Mouse (Mus musculus) CH12.LX (cell line): ENCODE results near the gene Iqcd. TPM values are rescaled to one million over a fixed set of nuclear protein-coding genes. Genes with fewer than 3 reads are reported as not detected.
A peak's percentile ranks its signal among the peaks of the same experiment; 100 is the strongest.

Experiments used
- DNase-seq: peaks from one replicate; pipeline ENCODE4 v3.0.0-alpha.2; 2013; ENCODE audit errors: extremely low read depth
- H3K27ac ChIP-seq: 2 replicates; pipeline ENCODE4 v1.5.1; 2012; ENCODE audit warnings: low read depth, mild to moderate bottlenecking, control low read depth, moderate library complexity; ENCODE audit not compliant: insufficient read depth
- H3K27me3 ChIP-seq: replicated peaks from 2 replicates; pipeline ENCODE3; 2012; ENCODE audit warnings: inconsistent platforms
- H3K36me3 ChIP-seq, 2 experiments: replicated peaks in 1 of 2; 2 replicates each; pipeline versions ENCODE3 to v1.6.1; 2012; ENCODE audit warnings: inconsistent platforms in 1 of 2, low read length in 1 of 2, mild to moderate bottlenecking in 1 of 2, mixed read lengths in 1 of 2, moderate library complexity in 1 of 2; ENCODE audit not compliant: control insufficient read depth in 1 of 2, insufficient read depth in 1 of 2
- H3K4me1 ChIP-seq, 2 experiments: 2 replicates each; pipeline ENCODE4 v1.6.1; 2012; ENCODE audit warnings: inconsistent platforms in 1 of 2, moderate library complexity in 1 of 2; ENCODE audit not compliant: insufficient read depth in 2 of 2, control insufficient read depth in 1 of 2
- H3K4me2 ChIP-seq: 2 replicates; pipeline ENCODE4 v1.6.1; 2012; ENCODE audit warnings: low read depth, mild to moderate bottlenecking, control low read depth; ENCODE audit not compliant: poor library complexity, insufficient read depth, severe bottlenecking
- H3K4me3 ChIP-seq, 3 experiments: fragments of 150-350 bp in 1 of 3; sonication (generic) in 1 of 3; replicated peaks in 1 of 3; 2 replicates each; pipeline versions ENCODE3 to v1.5.1; 2011 to 2012; ENCODE audit warnings: low read depth in 2 of 3, low read length in 2 of 3, mild to moderate bottlenecking in 2 of 3, moderate library complexity in 2 of 3, control low read depth in 1 of 3, improper control_type of control experiment in 1 of 3, inconsistent platforms in 1 of 3, mixed read lengths in 1 of 3; ENCODE audit not compliant: poor library complexity in 1 of 3
- H3K79me2 ChIP-seq: replicated peaks from 2 replicates; pipeline ENCODE4 v1.6.1; 2012; ENCODE audit warnings: mild to moderate bottlenecking, moderate library complexity; ENCODE audit not compliant: control insufficient read depth, poor library complexity, insufficient read depth, severe bottlenecking; ENCODE audit errors: extremely low read depth
- H3K9ac ChIP-seq: 2 replicates; pipeline ENCODE4 v1.6.1; 2012; ENCODE audit warnings: low read depth, mild to moderate bottlenecking, control low read depth, moderate library complexity; ENCODE audit not compliant: insufficient read depth
- H3K9me3 ChIP-seq: replicated peaks from 2 replicates; pipeline ENCODE3; 2012; ENCODE audit warnings: low read length, inconsistent platforms, mixed read lengths
- CHD1 ChIP-seq: IDR thresholded peaks from 2 replicates; pipeline ENCODE4 v1.6.1; 2012; ENCODE audit warnings: low read depth, low read length, improper control_type of control experiment, inconsistent platforms
- CHD2 ChIP-seq: IDR thresholded peaks from 2 replicates; pipeline ENCODE4 v1.6.1; 2011; ENCODE audit warnings: low read length, improper control_type of control experiment
- CTCF ChIP-seq, 2 experiments: IDR thresholded peaks in 1 of 2; conservative IDR thresholded peaks in 1 of 2; 2 replicates each; pipeline ENCODE4 v1.5.1; 2011 to 2012; ENCODE audit warnings: low read depth in 2 of 2, low read length in 2 of 2, improper control_type of control experiment in 1 of 2, inconsistent platforms in 1 of 2, mild to moderate bottlenecking in 1 of 2, moderate library complexity in 1 of 2
- EP300 ChIP-seq: IDR thresholded peaks from 2 replicates; pipeline ENCODE4 v1.6.1; 2011; ENCODE audit warnings: low read length, improper control_type of control experiment
- ETS1 ChIP-seq: conservative IDR thresholded peaks from 2 replicates; pipeline ENCODE4 v1.6.1; 2012; ENCODE audit warnings: low read depth, mild to moderate bottlenecking, inconsistent platforms, low read length, improper control_type of control experiment, moderate library complexity
- GABPA ChIP-seq: IDR thresholded peaks from 2 replicates; pipeline ENCODE4 v1.6.1; 2012; ENCODE audit warnings: low read depth, low read length, improper control_type of control experiment, inconsistent platforms; ENCODE audit not compliant: insufficient replicate concordance
- IRF4 ChIP-seq: IDR thresholded peaks from 2 replicates; pipeline ENCODE4 v1.6.1; 2014; ENCODE audit warnings: low read depth, mild to moderate bottlenecking, inconsistent platforms, low read length, improper control_type of control experiment
- JUN ChIP-seq: IDR thresholded peaks from 2 replicates; pipeline ENCODE4 v1.6.1; 2011; ENCODE audit warnings: low read depth, mild to moderate bottlenecking, low read length, improper control_type of control experiment, moderate library complexity; ENCODE audit not compliant: insufficient read depth
- KAT2A ChIP-seq: IDR thresholded peaks from 2 replicates; pipeline ENCODE4 v1.6.1; 2012; ENCODE audit warnings: low read length, improper control_type of control experiment, inconsistent platforms; ENCODE audit not compliant: insufficient replicate concordance
- MAZ ChIP-seq: IDR thresholded peaks from 2 replicates; pipeline ENCODE4 v1.6.1; 2012; ENCODE audit warnings: low read depth, mild to moderate bottlenecking, inconsistent platforms, low read length, improper control_type of control experiment, moderate library complexity
- MEF2A ChIP-seq: IDR thresholded peaks from 2 replicates; pipeline ENCODE4 v1.6.1; 2014; ENCODE audit warnings: low read depth, mild to moderate bottlenecking, inconsistent platforms, low read length, improper control_type of control experiment, borderline replicate concordance
- MXI1 ChIP-seq: IDR thresholded peaks from 2 replicates; pipeline ENCODE4 v1.6.1; 2011; ENCODE audit warnings: mild to moderate bottlenecking, low read depth, low read length, improper control_type of control experiment
- NELFE ChIP-seq: IDR thresholded peaks from 2 replicates; pipeline ENCODE4 v1.6.1; 2011; ENCODE audit warnings: low read depth, low read length, improper control_type of control experiment
- NRF1 ChIP-seq: IDR thresholded peaks from 2 replicates; pipeline ENCODE4 v1.6.1; 2014; ENCODE audit warnings: low read depth, mild to moderate bottlenecking, inconsistent platforms, low read length, improper control_type of control experiment, moderate library complexity
- PAX5 ChIP-seq: IDR thresholded peaks from 2 replicates; pipeline ENCODE4 v1.6.1; 2012; ENCODE audit warnings: low read length, inconsistent platforms, mixed read lengths
- UBTF ChIP-seq: IDR thresholded peaks from 2 replicates; pipeline ENCODE4 v1.6.1; 2012; ENCODE audit warnings: low read depth, mild to moderate bottlenecking, inconsistent platforms, low read length, improper control_type of control experiment, moderate library complexity
- USF2 ChIP-seq: conservative IDR thresholded peaks from 2 replicates; pipeline ENCODE4 v1.6.1; 2011; ENCODE audit warnings: low read depth, low read length, improper control_type of control experiment
- ZKSCAN1 ChIP-seq: IDR thresholded peaks from 2 replicates; pipeline ENCODE4 v1.6.1; 2012; ENCODE audit warnings: low read depth, inconsistent platforms, low read length, improper control_type of control experiment, borderline replicate concordance
- dilution Hi-C: fragments of 300-500 bp; cut with MboI; formaldehyde crosslinking; loops from 2 replicates; pipeline ENCODE4 v1.14.3; 2020; ENCODE audit warnings: low sequenced_read_pairs; ENCODE audit not compliant: extremely low pct_unique_long_range_greater_than_20kb, extremely low pct_ligation_motif_present
- in situ Hi-C: fragments of 300-500 bp; cut with MboI; formaldehyde crosslinking; loops from 3 replicates; pipeline ENCODE4 v1.14.3; 2019; ENCODE audit warnings: low sequenced_read_pairs, low pct_ligation_motif_present, low pct_unique_long_range_greater_than_20kb, mixed read lengths
- polyA plus RNA-seq: library from polyadenylated mRNA; unstranded; fragments of >175 nt; gene quantifications from 2 replicates; pipeline ENCODE4 v1.2.1, GENCODE M21; 2012; ENCODE audit warnings: low read depth; ENCODE audit not compliant: insufficient read length
- total RNA-seq, 2 experiments: library from RNA; depleted of rRNA; stranded (reverse); fragments of 300-350 nt in 1 of 2; fragments of >200 nt in 1 of 2; gene quantifications; 2 replicates each; pipeline ENCODE4 v1.2.3; 2012 to 2014

Iqcd gene
- total and polyA plus RNA-seq, 3 experiments, result 0.59 to 0.77 TPM; not detected in 1

- no peaks in the 10 kb centered on the region for H3K27me3 ChIP-seq
- no peak for TF ChIP-seq IRF4
- no peak for TF ChIP-seq NELFE
- no peak for TF ChIP-seq JUN
- no peak for TF ChIP-seq GABPA
- no peak for TF ChIP-seq EP300
- no peak for TF ChIP-seq PAX5
- TF ChIP-seq NRF1, result no peak
- TF ChIP-seq MEF2A, result no peak
- no peak for TF ChIP-seq ETS1
- no peak for TF ChIP-seq USF2
- no peak for TF ChIP-seq MAZ
- no peak for TF ChIP-seq UBTF
- TF ChIP-seq KAT2A, result no peak
- TF ChIP-seq CHD1, result no peak
- no peak for TF ChIP-seq CHD2
- TF ChIP-seq ZKSCAN1, result no peak
- H3K27ac ChIP-seq, result no peak overlapping the region
- DNase-seq, result no peak
- H3K4me1 ChIP-seq, result peaks cover 18 to 45% of the 10 kb centered on the region in 2 experiments
- no peak overlapping the region for H3K9ac ChIP-seq
- H3K4me3 ChIP-seq, result no peak overlapping the region
- no peaks in the 10 kb centered on the region for H3K9me3 ChIP-seq
- dilution Hi-C loops, result no loop called here
- in situ Hi-C loops, result no loop called here
- H3K36me3 ChIP-seq, result peaks cover 10 to 61% of the 10 kb centered on the region in 2 experiments
- no peaks in the 10 kb centered on the region for H3K79me2 ChIP-seq
- H3K4me2 ChIP-seq, result no peak overlapping the region
Observed at GRCm38 (mm10) chr5:120653873-120654272, 65.1 kb downstream of the Iqcd start.

GRCm38 (mm10) chr5:120656281-120656751 lies 67.5 kb downstream of the Iqcd start:
- Histone ChIP-seq H3K4me3 (no peak overlapping the region), H3K9ac (no peak overlapping the region), H3K36me3 (peaks cover 13 to 81% of the 10 kb centered on the region in 2 experiments), H3K4me1 (peaks cover 14 to 26% of the 10 kb centered on the region in 2 experiments), H3K9me3 (no peaks in the 10 kb centered on the region), H3K4me2 (no peak overlapping the region), H3K79me2 (no peaks in the 10 kb centered on the region), H3K27me3 (no peaks in the 10 kb centered on the region), H3K27ac (no peak overlapping the region)
- dilution Hi-C loops, result no loop called here
- no peak for TF ChIP-seq MXI1
- TF ChIP-seq CTCF (conservative IDR thresholded peaks at IDR 0.05 in 1 of 2, IDR thresholded peaks at IDR 0.05 in 1 of 2; ENCODE audit: low read depth in 2 of 2, low read length in 2 of 2), result 0 out of 4 replicates have a peak, but pooled peaks of 1 of the 2 experiments have one; percentile 1
- no peak for DNase-seq
- in situ Hi-C loops, result loop anchor here (5.0 kb wide), 1 partner anchor 34 kb away; no protein-coding TSS in a partner anchor

Other genes starting within 250 kb of the Iqcd start
- gene Lhx5, start 157.3 kb upstream of the Iqcd start, total RNA-seq (2012; rRNA removed), result not detected in 2 replicates
- gene Lhx5, start 157.3 kb upstream of the Iqcd start, total RNA-seq (2014; rRNA removed), result not detected in 2 replicates
- gene Lhx5, start 157.3 kb upstream of the Iqcd start, polyA plus RNA-seq, result not detected in 2 replicates
- gene Sdsl, start 116.2 kb upstream of the Iqcd start, total RNA-seq (2012; rRNA removed), result 1.8 and 4.0 TPM in 2 replicates
- gene Sdsl, start 116.2 kb upstream of the Iqcd start, total RNA-seq (2014; rRNA removed), result not detected in 2 replicates
- gene Sdsl, start 116.2 kb upstream of the Iqcd start, polyA plus RNA-seq, result 0.37 TPM in 1 of 2 replicates, not detected in the other
- not detected in 2 replicates for gene Sds, start 112.5 kb upstream of the Iqcd start, total RNA-seq (2012; rRNA removed)
- not detected in 2 replicates for gene Sds, start 112.5 kb upstream of the Iqcd start, total RNA-seq (2014; rRNA removed)
- gene Sds, start 112.5 kb upstream of the Iqcd start, polyA plus RNA-seq, result 0.76 and 1.5 TPM in 2 replicates
- 10.8 and 21.3 TPM in 2 replicates for gene Plbd2, start 85.4 kb upstream of the Iqcd start, total RNA-seq (2012; rRNA removed)
- gene Plbd2, start 85.4 kb upstream of the Iqcd start, total RNA-seq (2014; rRNA removed), result 7.1 and 9.0 TPM in 2 replicates
- gene Plbd2, start 85.4 kb upstream of the Iqcd start, polyA plus RNA-seq, result 24.3 and 28.8 TPM in 2 replicates
- 3.3 and 5.8 TPM in 2 replicates for gene Slc8b1, start 77.8 kb upstream of the Iqcd start, total RNA-seq (2012; rRNA removed)
- gene Slc8b1, start 77.8 kb upstream of the Iqcd start, total RNA-seq (2014; rRNA removed), result 3.2 and 3.6 TPM in 2 replicates
- 4.6 and 5.1 TPM in 2 replicates for gene Slc8b1, start 77.8 kb upstream of the Iqcd start, polyA plus RNA-seq
- 1.9 and 2.2 TPM in 2 replicates for gene Tpcn1, start 343 bp upstream of the Iqcd start, total RNA-seq (2012; rRNA removed)
- 0.90 and 1.0 TPM in 2 replicates for gene Tpcn1, start 343 bp upstream of the Iqcd start, total RNA-seq (2014; rRNA removed)
- 4.2 and 5.4 TPM in 2 replicates for gene Tpcn1, start 343 bp upstream of the Iqcd start, polyA plus RNA-seq
- gene Rita1, start 23.6 kb downstream of the Iqcd start, total RNA-seq (2012; rRNA removed), result 6.3 and 7.3 TPM in 2 replicates
- 6.2 and 7.3 TPM in 2 replicates for gene Rita1, start 23.6 kb downstream of the Iqcd start, total RNA-seq (2014; rRNA removed)
- gene Rita1, start 23.6 kb downstream of the Iqcd start, polyA plus RNA-seq, result 10.2 and 10.8 TPM in 2 replicates
- gene Ddx54, start 23.7 kb downstream of the Iqcd start, total RNA-seq (2012; rRNA removed), result 83.6 and 93.6 TPM in 2 replicates
- 56.6 and 63.7 TPM in 2 replicates for gene Ddx54, start 23.7 kb downstream of the Iqcd start, total RNA-seq (2014; rRNA removed)
- gene Ddx54, start 23.7 kb downstream of the Iqcd start, polyA plus RNA-seq, result 91.8 and 96.8 TPM in 2 replicates
- gene Cfap73, start 45.2 kb downstream of the Iqcd start, total RNA-seq (2012; rRNA removed), result not detected in 2 replicates
- gene Cfap73, start 45.2 kb downstream of the Iqcd start, total RNA-seq (2014; rRNA removed), result not detected in 2 replicates
- 0.26 TPM in 1 of 2 replicates, not detected in the other for gene Cfap73, start 45.2 kb downstream of the Iqcd start, polyA plus RNA-seq
- 15.6 and 17.7 TPM in 2 replicates for gene Rasal1, start 59.8 kb downstream of the Iqcd start, total RNA-seq (2012; rRNA removed)
- gene Rasal1, start 59.8 kb downstream of the Iqcd start, total RNA-seq (2014; rRNA removed), result 11.7 TPM in 2 replicates
- 19.6 and 21.4 TPM in 2 replicates for gene Rasal1, start 59.8 kb downstream of the Iqcd start, polyA plus RNA-seq
- 3.2 and 3.9 TPM in 2 replicates for gene Dtx1, start 122.9 kb downstream of the Iqcd start, total RNA-seq (2012; rRNA removed)
- 0.30 and 0.98 TPM in 2 replicates for gene Dtx1, start 122.9 kb downstream of the Iqcd start, total RNA-seq (2014; rRNA removed)
- 2.1 and 2.9 TPM in 2 replicates for gene Dtx1, start 122.9 kb downstream of the Iqcd start, polyA plus RNA-seq
- gene Oas2, start 160.8 kb downstream of the Iqcd start, total RNA-seq (2012; rRNA removed), result not detected in 2 replicates
- not detected in 2 replicates for gene Oas2, start 160.8 kb downstream of the Iqcd start, total RNA-seq (2014; rRNA removed)
- gene Oas2, start 160.8 kb downstream of the Iqcd start, polyA plus RNA-seq, result not detected in 2 replicates
- 0.13 and 0.30 TPM in 2 replicates for gene Oas3, start 188.6 kb downstream of the Iqcd start, total RNA-seq (2012; rRNA removed)
- not detected in 2 replicates for gene Oas3, start 188.6 kb downstream of the Iqcd start, total RNA-seq (2014; rRNA removed)
- 0.05 TPM in 1 of 2 replicates, not detected in the other for gene Oas3, start 188.6 kb downstream of the Iqcd start, polyA plus RNA-seq
- gene Oas1e, start 206.5 kb downstream of the Iqcd start, total RNA-seq (2012; rRNA removed), result not detected in 2 replicates
- not detected in 2 replicates for gene Oas1e, start 206.5 kb downstream of the Iqcd start, total RNA-seq (2014; rRNA removed)
- gene Oas1e, start 206.5 kb downstream of the Iqcd start, polyA plus RNA-seq, result not detected in 2 replicates
- 1.6 and 1.7 TPM in 2 replicates for gene Oas1c, start 223.5 kb downstream of the Iqcd start, total RNA-seq (2012; rRNA removed)
- 3.6 TPM in 2 replicates for gene Oas1c, start 223.5 kb downstream of the Iqcd start, total RNA-seq (2014; rRNA removed)
- 3.6 and 4.7 TPM in 2 replicates for gene Oas1c, start 223.5 kb downstream of the Iqcd start, polyA plus RNA-seq